Mouse (Mus musculus): Measurements from ENCODE around the gene Bdp1.
"Not testable (repeated sequence)": the region's sequence is repeated elsewhere in the genome, so short reads cannot be mapped to it uniquely, and the experiment has no call there.

Gene Bdp1

DNA sequence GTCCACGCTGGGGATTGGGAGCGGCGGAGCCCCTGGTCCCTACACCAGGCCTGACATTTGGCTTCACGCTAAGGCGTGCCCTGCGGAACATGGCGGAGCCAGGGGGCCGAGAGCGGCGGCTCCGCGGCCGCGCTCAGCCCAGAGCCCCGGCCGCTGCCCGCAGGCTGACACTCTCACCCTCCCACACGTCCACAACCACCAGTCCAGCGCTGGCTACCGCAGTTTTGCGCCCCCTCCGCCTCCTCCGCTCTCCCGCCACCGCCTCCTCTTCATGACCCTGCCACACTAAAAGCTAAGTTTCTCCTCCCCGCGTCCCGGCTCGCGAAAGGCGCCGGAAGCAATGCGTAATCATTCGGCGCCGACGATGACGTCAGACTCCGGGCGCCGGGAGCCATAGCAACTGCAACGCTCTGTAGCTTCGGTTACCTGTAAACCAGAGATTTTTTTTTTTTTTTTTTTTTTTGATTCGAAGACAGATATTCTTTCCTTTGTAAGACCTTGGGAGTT is at the start of gene Bdp1:
Gene Bdp1, minus strand, starts transcription at position 323 of the 507 bp plus-strand sequence.
- peak; percentile 90 for DNase-seq (ENCODE audit: low read depth, low spot score)

DNA sequence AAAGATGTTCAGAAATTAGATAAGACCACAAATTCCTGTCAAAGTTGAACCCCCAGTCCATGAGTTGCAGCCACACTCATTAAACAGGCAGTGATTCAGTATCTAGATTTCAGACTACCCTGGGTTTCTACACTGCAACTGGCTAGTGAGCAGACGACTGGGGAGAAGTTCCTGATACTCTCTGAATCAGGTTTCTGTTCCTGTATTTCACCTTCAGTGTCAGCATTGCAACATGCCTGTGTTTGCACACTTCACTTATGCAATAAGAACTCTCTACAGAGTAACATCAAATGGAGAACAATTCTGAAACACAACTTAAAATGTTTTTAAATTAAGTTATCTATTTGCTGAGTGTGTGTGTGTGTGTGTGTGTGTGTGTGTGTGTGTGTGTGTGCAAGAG is 48.8 kb upstream of the Bdp1 start:
- no peak for DNase-seq (ENCODE audit: low read depth, low spot score)

- no peak for DNase-seq (ENCODE audit: low read depth, low spot score)
These were observed 37.9 kb upstream of the Bdp1 start for GRCm38 (mm10) chr13:100141646-100142314.

GRCm38 (mm10) chr13:100125258-100125643 is 21.4 kb upstream of the Bdp1 start:
- DNase-seq (ENCODE audit: low read depth, low spot score), result no peak

- peak; percentile 92 for DNase-seq (ENCODE audit: low read depth, low spot score)
These were observed 20.8 kb upstream of the Bdp1 start, which contains the start of gene Smn1 for GRCm38 (mm10) chr13:100124423-100125257. TSS of gene Smn1 (plus strand) at chr13:100124852.

DNA sequence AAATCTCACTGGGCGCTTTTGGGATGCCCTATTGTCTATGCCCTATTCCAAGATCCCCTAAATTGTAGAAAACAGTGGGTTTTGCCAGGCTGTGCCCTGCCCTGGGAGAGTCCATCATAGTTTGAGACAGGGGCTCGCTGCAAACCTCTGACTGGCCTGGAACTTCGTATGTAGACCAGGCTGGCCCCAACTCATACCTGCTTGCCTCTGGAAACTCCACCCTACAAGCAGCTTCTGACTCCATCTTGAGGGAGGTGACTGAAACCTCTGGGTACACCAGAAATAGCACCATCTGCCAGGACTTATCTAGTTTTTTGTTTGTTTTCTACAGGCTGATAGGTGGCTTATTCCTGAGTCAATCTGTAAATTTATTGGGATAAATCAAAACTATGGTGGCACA is 20.1 kb upstream of the Bdp1 start:
- DNase-seq (ENCODE audit: low read depth, low spot score), result no peak

GRCm38 (mm10) chr13:100112218-100112972 is 8.5 kb upstream of the Bdp1 start:
- peak; percentile 21 for DNase-seq (ENCODE audit: low read depth, low spot score)

DNA sequence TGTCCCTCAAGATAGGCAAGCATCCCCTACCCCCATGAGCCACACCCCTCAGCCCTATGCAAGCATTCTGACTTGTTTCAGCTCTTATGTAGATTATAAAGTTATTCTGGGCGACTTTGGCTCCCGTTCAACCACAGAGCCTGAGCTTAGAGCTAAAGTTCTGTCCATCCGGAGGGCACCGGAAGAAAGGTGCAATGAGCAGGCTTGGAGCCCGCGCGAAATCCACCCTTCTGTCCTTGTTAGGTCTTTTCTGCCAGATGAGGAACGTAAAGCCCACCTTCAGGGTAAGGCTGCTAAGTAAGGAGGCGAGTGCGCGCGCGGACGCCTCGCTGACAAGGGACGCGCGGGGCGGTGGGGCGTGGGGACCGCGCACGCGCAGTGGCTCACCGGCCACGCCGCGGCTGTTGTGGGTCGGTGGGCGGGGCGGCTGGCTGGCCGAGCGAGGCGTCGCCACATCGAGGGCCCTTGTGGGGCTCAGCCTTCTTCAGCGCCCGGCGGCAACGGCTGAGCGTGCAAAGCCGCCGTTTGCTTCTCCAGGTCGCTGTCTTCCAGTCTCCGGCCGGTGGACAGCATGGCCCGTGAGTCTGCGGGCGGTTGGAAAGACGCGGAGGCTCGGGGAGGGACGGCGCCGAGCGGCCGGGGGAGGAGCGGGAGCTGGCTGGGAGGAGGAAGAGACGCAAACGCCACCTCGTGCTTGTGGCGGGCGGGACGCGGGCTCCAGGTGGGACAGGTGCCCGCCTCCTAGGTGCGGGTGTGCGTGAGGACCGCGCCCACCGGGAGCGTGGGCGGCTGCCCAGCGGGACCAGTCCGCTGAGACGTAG is 4.0 kb upstream of the Bdp1 start, which contains the start of gene Serf1:
Gene Serf1, plus strand, starts transcription at position 361 of the 821 bp plus-strand sequence.
- peak; percentile 76 for DNase-seq (ENCODE audit: low read depth, low spot score)

- DNase-seq (ENCODE audit: low read depth, low spot score), result no peak
These were observed 715 bp downstream of the Bdp1 start for GRCm38 (mm10) chr13:100103052-100103658.

- DNase-seq (ENCODE audit: low read depth, low spot score), result no peak
These were observed 5.1 kb downstream of the Bdp1 start for GRCm38 (mm10) chr13:100098808-100099207.

DNA sequence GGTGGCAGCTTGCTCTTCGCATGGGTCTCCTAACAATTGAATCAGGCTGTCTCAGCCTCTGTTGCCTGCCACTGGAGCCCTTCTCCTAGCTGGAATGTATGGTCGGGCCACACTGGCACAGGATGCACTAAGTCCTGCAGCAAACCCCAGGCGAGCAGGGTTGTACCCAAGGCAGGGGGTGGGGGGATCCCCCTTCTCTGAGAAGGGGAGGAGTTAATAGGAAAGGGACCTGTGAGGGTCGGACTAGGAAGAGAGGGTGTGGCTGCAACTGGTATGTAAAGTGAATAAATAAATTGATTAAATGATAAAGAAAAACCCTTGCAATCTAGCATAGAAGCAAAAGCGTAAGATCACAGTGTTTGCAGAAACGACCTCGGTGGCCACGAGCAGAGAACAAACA is 32.4 kb downstream of the Bdp1 start:
- DNase-seq (ENCODE audit: low read depth, low spot score), result no peak

DNA sequence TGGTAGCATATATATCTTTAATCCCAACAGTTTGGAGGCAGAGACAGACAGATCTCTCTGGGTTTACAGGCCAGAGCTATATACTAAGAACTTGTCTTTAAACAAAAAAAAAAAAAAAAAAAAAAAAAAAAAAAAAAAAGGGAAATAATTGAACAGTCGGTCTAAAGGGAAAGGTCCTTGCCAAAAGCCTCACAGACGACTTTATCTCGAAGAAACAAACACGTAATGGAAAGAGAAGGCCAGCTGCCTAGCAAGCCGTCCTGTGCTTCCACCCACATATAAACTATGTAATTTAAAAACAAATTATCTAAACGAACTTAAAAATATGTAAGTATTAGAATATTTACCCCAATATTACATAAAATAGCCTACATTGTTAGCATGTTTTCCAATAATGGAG is 36.0 kb downstream of the Bdp1 start:
- no peak for DNase-seq (ENCODE audit: low read depth, low spot score)

GRCm38 (mm10) chr13:100063936-100064335 is 39.9 kb downstream of the Bdp1 start:
- no peak for DNase-seq (ENCODE audit: low read depth, low spot score)

- DNase-seq (ENCODE audit: low read depth, low spot score), result not testable (repeated sequence)
These were observed 46.1 kb downstream of the Bdp1 start for GRCm38 (mm10) chr13:100057738-100058137.

GRCm38 (mm10) chr13:100026013-100026412 is 77.9 kb downstream of the Bdp1 start:
- no peak for DNase-seq (ENCODE audit: low read depth, low spot score)

DNA sequence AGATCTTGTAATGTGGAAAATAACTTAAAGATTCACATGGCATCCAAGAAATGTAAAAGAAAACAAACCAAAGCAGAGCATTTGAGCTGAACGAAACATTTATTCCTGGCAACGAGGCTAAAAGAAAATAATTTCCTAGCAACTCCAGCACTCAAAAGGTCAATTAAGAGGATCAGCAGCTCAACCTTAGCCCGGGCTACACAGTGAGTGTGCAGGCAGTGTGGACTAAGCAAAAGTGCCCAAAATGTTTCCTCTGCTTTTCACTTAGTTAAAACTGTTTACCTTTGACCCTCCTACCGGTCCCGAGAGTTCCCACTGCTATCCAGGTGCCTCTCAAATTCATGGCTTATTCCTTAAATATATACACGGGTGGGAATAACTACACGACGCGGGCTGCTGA is 87.0 kb downstream of the Bdp1 start:
- no peak for DNase-seq (ENCODE audit: low read depth, low spot score)

- no peak for DNase-seq (ENCODE audit: low read depth, low spot score)
These were observed 87.9 kb downstream of the Bdp1 start for GRCm38 (mm10) chr13:100015937-100016336.

- DNase-seq (ENCODE audit: low read depth, low spot score), result peak; percentile 81
These were observed 88.7 kb downstream of the Bdp1 start, which contains the start of gene Mccc2 for GRCm38 (mm10) chr13:100014906-100015895. TSS of gene Mccc2 (minus strand) at chr13:100015639.

DNA sequence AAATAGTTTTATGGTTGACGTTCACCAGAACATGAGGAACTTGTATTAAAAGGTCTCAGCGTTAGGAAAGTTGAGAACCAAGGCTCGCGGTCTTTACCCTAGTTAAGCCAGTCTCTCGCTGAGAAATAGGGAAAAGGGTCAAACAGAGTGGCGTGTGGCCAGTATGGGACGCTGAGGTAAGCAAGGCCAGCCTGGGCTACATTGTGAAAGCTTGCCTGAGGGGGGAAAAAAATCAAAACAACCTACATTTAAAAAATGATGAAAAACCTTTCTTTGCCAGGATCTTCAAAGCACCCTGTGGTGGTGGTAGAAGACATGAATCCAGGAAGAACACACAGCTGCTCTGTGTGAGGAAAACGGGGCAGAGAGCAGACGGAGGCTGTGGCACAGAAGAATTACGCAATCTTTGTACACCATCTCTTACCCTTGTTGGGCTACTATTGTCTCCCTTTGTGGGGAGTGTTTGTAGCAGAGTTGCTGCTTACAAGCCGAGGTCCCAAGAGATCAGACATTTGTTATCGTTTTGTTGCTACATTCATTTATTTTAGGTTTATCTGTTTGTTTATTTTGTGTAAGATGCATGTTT is 97.9 kb downstream of the Bdp1 start:
- DNase-seq (ENCODE audit: low read depth, low spot score), result no peak
